Mouse (Mus musculus) forebrain, embryonic 10.5 days (tissue): ENCODE results near the gene Ang5. TPM values are rescaled to one million over a fixed set of nuclear protein-coding genes. Genes with fewer than 3 reads are reported as not detected.
"Not testable (repeated sequence)": the region's sequence is repeated elsewhere in the genome, so short reads cannot be mapped to it uniquely, and the experiment has no call there.

ENCODE experiments used
- DNase-seq: peaks from one replicate; pipeline ENCODE4 v3.0.0-alpha.2; 2017; ENCODE audit warnings: low spot score; ENCODE audit errors: extremely low spot score
- H3K27ac ChIP-seq: fragments of 300-500 bp; sonication (generic); 2 replicates; pipeline ENCODE4 v1.5.1; 2016; ENCODE audit warnings: mild to moderate bottlenecking
- H3K27me3 ChIP-seq: fragments of 300-500 bp; sonication (generic); 2 replicates; pipeline ENCODE4 v1.6.1; 2016; ENCODE audit warnings: mild to moderate bottlenecking; ENCODE audit not compliant: poor library complexity, severe bottlenecking
- H3K36me3 ChIP-seq: fragments of 300-500 bp; sonication (generic); replicated peaks from 2 replicates; pipeline ENCODE4 v1.6.1; 2016; ENCODE audit warnings: mild to moderate bottlenecking, moderate library complexity
- H3K4me1 ChIP-seq: fragments of 300-500 bp; sonication (generic); 2 replicates; pipeline ENCODE4 v1.6.1; 2016
- H3K4me3 ChIP-seq: fragments of 300-500 bp; sonication (generic); 2 replicates; pipeline ENCODE4 v1.5.1; 2016; ENCODE audit warnings: mild to moderate bottlenecking, moderate library complexity
- H3K9me3 ChIP-seq: fragments of 300-500 bp; sonication (generic); 2 replicates; pipeline ENCODE4 v1.6.1; 2016; ENCODE audit warnings: mild to moderate bottlenecking, moderate library complexity
- WGBS: fragments of 180-500 bp; shearing (Covaris S2); methylation state at CpG from one replicate; pipeline ENCODE4 v1.1.7; 2016; 5-methylcytosine and 5-hydroxymethylcytosine counted together
- polyA plus RNA-seq: library from polyadenylated mRNA; unstranded; fragments of >200 nt; fragmentation: Nextera tagmentation; extraction: Ambion mirVana; gene quantifications from 2 replicates; pipeline ENCODE4 v1.2.1, GENCODE M21; 2016

Gene Ang5
- not detected in 2 replicates for polyA plus RNA-seq

DNA sequence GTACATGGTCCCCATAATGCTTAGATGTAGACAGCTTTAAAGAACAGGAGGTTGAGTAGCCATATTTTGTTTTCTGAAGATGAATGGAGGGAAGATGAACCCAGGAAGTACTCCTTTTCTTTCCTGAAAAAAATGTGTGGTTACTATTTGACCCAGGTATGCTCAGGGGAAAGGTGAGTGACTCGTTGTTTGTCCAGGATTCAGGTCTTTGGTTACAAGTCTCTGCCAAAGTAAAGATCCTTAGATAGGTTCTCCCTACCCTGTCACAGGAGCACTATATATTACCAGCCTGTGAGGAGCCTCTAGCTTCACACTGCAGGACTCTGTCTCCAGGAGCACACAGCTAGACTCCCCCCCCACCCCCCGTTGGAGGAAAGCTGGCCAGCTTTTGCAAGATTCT is at the start of gene Ang5:
Gene Ang5 (plus strand): TSS at position 301 of the 400 bp plus-strand sequence.
- H3K4me1 ChIP-seq, H3K9me3 ChIP-seq, DNase-seq, H3K4me3 ChIP-seq, H3K27ac ChIP-seq, H3K27me3 ChIP-seq, H3K36me3 ChIP-seq: not testable (repeated sequence)
- no CpG with 5 or more reads among the region's 2 CpGs for whole genome bisulfite sequencing

DNA sequence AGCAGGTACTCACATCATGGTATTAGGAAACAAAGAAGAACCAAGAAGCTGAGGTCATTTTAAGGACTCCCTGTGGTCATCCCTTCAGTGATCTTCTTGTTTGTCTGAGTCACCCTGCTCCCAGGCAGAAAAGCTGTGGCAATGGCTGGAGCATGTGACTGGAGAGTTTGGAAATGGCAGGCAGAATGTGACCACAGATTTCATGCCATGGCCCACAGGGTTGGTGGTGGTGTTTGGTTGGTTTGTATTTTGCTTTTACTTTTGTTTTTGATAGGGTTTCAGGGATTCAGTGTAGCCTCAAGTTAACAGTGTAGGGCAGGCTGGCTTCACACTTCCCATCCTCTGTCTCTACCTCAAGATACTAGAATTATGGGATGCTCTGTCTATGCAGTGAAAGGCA is 38.7 kb upstream of the Ang5 start:
- DNase-seq, H3K36me3 ChIP-seq, H3K27me3 ChIP-seq, H3K27ac ChIP-seq, H3K4me3 ChIP-seq, H3K9me3 ChIP-seq, H3K4me1 ChIP-seq: not testable (repeated sequence)

DNA sequence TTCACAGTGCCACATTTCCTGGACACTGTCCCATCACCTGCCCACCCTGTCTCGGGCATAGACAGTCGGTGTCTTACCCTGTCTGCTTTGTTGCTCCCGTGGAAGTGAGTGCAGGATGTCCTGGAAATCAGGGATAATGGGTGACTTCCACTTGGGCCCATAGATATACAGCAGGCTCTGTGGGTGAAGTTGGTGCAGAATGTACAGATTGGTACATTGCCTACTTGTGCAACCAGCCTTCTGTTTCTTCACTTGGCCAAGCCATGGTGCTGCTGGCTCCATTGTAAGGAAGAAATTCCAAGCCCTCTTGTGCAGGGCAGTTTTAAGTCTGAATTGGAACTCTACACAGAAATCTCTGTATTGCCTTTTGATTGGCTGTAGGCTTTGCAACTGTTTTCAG is 33.4 kb upstream of the Ang5 start, which contains the start of gene Ear10:
Gene Ear10 (minus strand): TSS at position 101 of the 400 bp plus-strand sequence.
- H3K27ac ChIP-seq: 0 out of 2 replicates have a peak within 1 kb of the TSS, but pooled peaks have one; percentile 92
- H3K9me3 ChIP-seq, H3K27me3 ChIP-seq, H3K4me1 ChIP-seq, DNase-seq, H3K4me3 ChIP-seq, H3K36me3 ChIP-seq: not testable (repeated sequence)
- 90% methylated on average over 3 of the region's 3 CpGs for WGBS

DNA sequence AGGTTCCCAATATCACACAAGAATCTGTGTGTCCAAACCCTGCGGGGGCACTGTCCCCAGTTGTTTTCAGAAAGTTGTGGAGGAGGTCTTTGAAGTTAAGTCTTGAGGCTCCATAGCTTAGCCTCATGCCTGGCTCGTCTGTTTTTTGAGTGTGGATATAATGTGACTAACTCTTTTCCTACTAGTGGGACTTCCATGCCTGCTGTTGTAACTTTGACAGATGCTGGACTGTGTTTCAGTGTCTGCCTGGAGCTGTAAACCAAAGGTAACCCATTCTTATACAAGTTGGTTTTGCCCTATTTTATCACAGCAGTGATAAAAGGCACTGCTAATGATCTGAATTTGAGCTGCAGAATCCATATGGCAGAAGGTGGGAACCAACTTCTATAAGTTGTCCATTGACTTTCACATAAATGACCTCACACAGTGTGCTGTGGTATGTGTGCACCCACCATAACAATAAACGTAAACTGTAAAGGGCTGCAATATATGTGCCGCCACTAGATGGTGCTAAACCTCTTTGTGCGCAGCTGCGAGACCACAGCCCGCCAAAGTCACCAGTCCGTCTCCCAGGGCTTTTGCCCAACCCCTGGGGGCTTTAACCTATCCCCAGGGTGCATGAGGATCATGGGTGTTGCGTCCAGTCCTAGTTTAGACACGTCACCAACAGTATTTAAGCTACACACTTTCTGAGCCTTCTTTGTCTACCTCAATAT is 32.0 kb upstream of the Ang5 start, which contains the start of gene Gm8113:
Gene Gm8113 (plus strand): TSS at position 703 of the 716 bp plus-strand sequence.
- DNase-seq: peak; percentile 86
- H3K36me3 ChIP-seq, H3K27me3 ChIP-seq, H3K4me1 ChIP-seq, H3K9me3 ChIP-seq: not testable (repeated sequence)
- peak within 1 kb of the TSS; percentile 53 for H3K4me3 ChIP-seq
- WGBS: 8% methylated on average over 10 of the region's 10 CpGs
- H3K27ac ChIP-seq: peak within 1 kb of the TSS; percentile 92

DNA sequence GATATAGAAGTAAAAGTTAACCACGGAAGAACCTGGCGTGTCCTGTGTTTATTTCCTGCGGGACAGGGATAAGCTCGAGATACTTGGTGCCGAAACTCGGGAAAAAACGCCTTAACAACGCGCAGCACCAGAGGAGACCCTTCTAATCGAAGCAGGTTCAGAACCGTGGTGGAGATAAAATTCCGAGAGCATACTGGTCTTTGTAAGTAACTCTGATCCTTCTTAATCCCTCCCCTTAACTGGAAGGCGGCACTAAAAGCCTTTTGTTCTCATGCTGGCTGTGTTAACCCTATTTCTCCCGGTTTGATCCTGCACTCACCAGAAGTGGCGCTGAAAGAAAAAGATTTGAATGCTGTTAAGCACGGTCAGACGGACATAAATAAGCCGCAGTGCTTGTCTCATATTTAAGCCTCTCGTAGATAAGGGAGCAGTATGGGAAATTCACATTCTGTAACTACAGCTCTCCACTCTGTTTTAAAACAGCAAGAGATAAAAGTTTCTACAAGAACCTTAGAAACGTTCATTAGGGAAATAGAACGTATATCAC is 31.4 kb upstream of the Ang5 start:
- H3K9me3 ChIP-seq, H3K27me3 ChIP-seq, H3K36me3 ChIP-seq, H3K4me1 ChIP-seq: not testable (repeated sequence)
- Histone ChIP-seq H3K4me3 (peak overlapping the region; percentile 53), H3K27ac (peak overlapping the region; percentile 92)
- WGBS: 8% methylated on average over 21 of the region's 21 CpGs
- DNase-seq: peak; percentile 63

DNA sequence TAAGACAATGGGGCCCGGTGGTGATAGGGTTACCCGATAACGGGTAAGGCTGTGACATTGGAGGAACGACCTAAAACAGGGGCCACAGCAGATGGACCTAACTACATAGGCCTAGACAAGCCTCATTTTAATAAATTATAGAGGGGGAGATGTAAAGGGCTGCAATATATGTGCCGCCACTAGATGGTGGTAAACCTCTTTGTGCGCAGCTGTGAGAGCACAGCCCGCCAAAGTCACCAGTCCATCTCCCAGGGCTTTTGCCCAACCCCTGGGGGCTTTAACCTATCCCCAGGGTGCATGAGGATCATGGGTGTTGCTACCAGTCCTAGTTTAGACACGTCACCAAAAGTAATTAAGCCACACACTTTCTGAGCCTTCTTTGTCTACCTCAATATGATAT is 23.9 kb upstream of the Ang5 start:
- not testable (repeated sequence) for H3K27ac ChIP-seq, H3K27me3 ChIP-seq, H3K4me3 ChIP-seq, H3K9me3 ChIP-seq, H3K4me1 ChIP-seq, H3K36me3 ChIP-seq
- DNase-seq: peak; percentile 34
- 20% methylated on average over 8 of the region's 8 CpGs for WGBS

DNA sequence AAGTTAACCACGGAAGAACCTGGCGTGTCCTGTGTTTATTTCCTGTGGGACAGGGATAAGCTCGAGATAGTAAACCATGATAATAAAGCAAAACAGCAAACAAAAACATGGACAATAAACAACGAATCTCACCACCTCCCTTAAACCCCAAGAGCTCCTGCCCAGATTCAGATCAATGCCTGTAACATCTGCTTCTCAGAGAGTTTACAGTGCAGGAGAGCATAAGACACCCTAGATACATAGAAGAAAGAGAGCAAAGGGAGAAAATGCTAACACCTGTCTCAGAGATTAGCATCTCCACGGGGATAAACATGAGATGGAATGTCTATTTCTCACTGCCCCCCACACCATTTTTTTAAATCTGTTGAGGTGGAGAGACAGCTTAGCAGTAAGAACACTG is 23.5 kb upstream of the Ang5 start:
- WGBS: 55% methylated on average over 5 of the region's 5 CpGs
- not testable (repeated sequence) for H3K4me1 ChIP-seq, H3K27me3 ChIP-seq, H3K27ac ChIP-seq, H3K9me3 ChIP-seq, H3K36me3 ChIP-seq, H3K4me3 ChIP-seq, DNase-seq

DNA sequence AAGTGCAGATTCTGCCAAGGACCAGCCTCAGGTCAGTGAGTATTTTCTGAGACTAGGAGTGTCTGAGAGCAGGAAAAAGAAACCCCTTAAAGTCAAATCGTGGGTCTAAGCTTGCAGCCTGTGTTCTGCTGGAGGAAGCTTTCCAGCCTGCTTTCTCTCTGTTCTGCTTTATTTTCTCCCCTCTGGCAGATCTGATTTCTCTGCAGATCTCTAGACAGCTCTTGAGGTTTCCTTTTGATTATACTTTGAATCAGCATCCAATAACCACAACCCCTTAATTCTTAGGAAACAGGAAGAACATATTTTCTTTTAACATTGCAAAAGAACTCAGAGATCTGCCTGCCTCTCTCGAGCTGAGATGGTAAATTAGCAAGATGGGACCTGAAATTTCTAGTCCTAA is 3.5 kb upstream of the Ang5 start:
- H3K4me3 ChIP-seq, H3K36me3 ChIP-seq, H3K27ac ChIP-seq, H3K4me1 ChIP-seq, H3K9me3 ChIP-seq, DNase-seq, H3K27me3 ChIP-seq: not testable (repeated sequence)
- WGBS: 70% methylated on average over 2 of the region's 2 CpGs

DNA sequence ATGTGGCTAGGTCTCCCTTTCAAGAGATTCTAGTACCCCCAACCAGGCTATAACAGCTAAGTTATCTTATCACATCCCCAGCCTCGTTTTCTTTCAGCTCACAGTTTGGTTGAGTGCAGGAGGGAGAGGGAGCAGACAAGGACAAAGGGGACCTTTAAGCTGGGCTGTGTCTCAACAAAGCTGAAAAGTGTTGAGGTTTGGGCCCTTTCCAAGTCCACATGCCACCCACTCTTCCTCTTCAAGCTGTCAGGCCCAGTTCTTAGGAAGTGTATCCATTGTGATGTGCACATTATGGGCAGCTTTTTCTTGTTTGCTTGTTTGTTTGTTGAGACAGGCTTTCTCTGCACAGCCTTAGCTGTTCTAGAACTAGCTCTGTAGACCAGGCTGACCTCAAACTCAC is 1.8 kb upstream of the Ang5 start:
- H3K36me3 ChIP-seq, H3K9me3 ChIP-seq, H3K27me3 ChIP-seq, H3K4me1 ChIP-seq, H3K27ac ChIP-seq, DNase-seq, H3K4me3 ChIP-seq: not testable (repeated sequence)
- no CpG with 5 or more reads among the region's 1 CpGs for WGBS

DNA sequence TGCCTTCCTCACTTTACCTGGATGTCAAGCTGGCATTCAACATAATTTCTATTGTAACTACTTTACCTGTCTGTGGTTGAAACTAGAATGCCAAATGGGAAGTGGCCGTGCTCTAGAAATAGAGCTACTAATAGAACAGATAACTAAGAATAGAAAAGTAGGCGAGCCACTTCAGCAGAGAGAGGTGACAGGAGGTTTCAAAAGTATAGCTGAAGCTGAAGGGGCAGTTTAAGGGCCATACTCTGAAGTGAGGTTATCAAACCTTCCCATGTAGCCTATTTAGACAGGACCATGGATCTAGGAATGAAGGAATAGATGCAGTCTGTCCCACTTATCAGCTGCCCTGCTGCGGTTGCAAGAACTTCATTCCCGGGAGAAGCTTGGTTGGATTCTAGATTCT is 26.6 kb downstream of the Ang5 start:
- H3K27ac ChIP-seq: no peak overlapping the region
- H3K4me1 ChIP-seq: no peaks in the 10 kb centered on the region
- no peaks in the 10 kb centered on the region for H3K9me3 ChIP-seq
- 82% methylated on average over 4 of the region's 4 CpGs for WGBS
- H3K36me3 ChIP-seq: no peaks in the 10 kb centered on the region
- no peaks in the 10 kb centered on the region for H3K27me3 ChIP-seq
- H3K4me3 ChIP-seq: no peak overlapping the region
- no peak for DNase-seq

DNA sequence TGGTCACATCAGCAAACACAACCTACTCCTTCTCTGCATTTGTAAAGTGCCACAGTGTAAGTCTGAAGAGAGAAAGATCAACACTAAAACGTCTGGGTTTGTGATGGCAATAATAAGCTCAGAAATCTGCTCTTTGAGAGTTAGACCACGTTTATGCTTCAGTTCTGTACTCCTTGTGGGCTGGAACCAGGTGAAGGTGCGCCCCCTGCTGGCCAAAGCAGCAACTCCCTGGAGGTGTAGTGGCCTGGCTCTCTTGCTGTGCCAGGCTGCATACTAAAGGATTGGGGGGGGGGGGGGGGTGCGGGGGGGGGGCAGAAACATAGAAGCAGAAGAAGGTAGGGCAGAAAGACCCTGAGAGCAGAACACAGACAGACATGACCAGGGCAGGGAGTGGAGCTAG is 27.0 kb downstream of the Ang5 start:
- Histone ChIP-seq H3K27ac (no peak overlapping the region), H3K36me3 (no peaks in the 10 kb centered on the region), H3K4me1 (no peaks in the 10 kb centered on the region), H3K27me3 (no peaks in the 10 kb centered on the region), H3K4me3 (no peak overlapping the region), H3K9me3 (no peaks in the 10 kb centered on the region)
- DNase-seq: peak; percentile 76
- 0% methylated on average over 4 of the region's 4 CpGs for WGBS

DNA sequence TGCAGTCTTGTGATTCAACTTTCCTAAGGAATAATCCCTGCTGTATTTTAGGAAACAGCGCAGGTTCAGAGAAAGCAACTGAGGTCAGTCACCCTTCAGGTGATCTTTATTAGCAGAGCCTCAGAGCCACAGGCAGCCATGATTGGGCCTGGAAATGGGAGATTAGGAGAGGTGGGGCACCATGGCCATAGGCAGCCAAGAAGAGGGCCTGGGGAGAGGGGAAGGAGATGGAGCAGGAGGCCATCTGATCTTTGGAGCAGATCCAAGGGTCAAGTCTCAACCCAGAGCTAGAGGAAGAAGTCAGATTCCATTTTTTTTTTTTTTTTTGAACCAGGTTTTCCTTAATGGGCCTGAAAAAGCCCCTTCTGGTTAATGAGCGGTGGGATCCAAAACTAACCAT is 29.3 kb downstream of the Ang5 start:
- DNase-seq: no peak
- WGBS: 87% methylated on average over 2 of the region's 2 CpGs
- Histone ChIP-seq H3K27me3 (no peaks in the 10 kb centered on the region), H3K36me3 (no peaks in the 10 kb centered on the region), H3K4me1 (no peaks in the 10 kb centered on the region), H3K27ac (no peak overlapping the region), H3K4me3 (no peak overlapping the region), H3K9me3 (no peaks in the 10 kb centered on the region)

DNA sequence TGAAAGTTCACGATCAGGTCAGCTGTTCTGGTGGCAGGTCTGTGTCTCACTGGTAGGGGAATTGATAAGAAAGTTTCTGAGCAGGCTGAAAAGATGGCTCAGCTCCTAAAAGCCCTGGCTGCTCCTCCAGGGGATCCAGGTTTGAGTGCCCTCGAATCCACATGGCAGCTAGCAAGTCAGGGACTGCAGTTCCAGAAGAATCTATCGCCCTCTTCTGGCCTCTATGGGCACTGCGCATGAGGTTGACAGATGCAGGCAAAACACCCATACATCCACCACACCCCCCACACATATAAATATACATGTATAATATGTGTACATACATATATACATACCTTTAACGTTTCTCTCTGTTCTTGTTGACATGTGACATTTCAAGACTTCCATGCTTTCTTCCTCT is 30.5 kb downstream of the Ang5 start:
- not testable (repeated sequence) for H3K27me3 ChIP-seq, H3K4me1 ChIP-seq, H3K27ac ChIP-seq, H3K4me3 ChIP-seq, H3K36me3 ChIP-seq, H3K9me3 ChIP-seq
- 22% methylated on average over 5 of the region's 5 CpGs for WGBS
- peak; percentile 68 for DNase-seq
